Mouse (Mus musculus): ENCODE data around the gene Npas1. TPM values are rescaled to one million over a fixed set of nuclear protein-coding genes. Genes with fewer than 3 reads are reported as not detected.

The Npas1 gene
- total RNA-seq (2014; fragmentation: Nextera tagmentation) (not detected in 2 replicates), total RNA-seq (2017) (0.05 TPM in 1 of 2 replicates, not detected in the other), polyA plus RNA-seq (2012) (not detected in 2 replicates)

DNA sequence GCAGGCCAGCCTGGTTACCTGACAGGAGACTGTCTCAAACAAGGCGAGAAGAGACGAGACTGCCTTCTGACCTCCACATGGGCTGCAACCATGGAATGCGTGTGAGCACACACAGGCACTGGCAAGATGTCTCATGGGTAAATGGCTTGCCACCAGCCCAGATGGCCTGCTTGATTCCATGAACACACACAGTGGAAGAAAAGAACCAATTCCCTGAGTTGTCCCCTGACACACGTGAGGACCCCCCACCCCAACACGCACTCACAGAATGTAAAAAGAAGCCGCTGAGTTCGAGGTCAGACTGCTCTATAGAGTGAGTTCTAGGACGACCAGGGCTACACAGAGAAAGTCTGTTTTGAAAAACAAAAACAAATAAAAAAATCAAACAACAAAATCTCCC is at the start of gene Npas1:
Npas1 (minus strand) TSS at position 101 of the 400 bp plus-strand sequence.
- H3K36me3 ChIP-seq (replicated peaks), result no peaks in the 10 kb centered on the region
- H3K4me1 ChIP-seq (ENCODE audit: insufficient read depth, low read depth, low read length), result no peaks in the 10 kb centered on the region
- DNase-seq (ENCODE audit: low spot score) (no peak), ATAC-seq (ENCODE audit: extremely low read depth, insufficient number of reproducible peaks, low FRiP score, poor library complexity, severe bottlenecking) (no peak)
- H3K9me3 ChIP-seq (replicated peaks), result peaks cover 10% of the 10 kb centered on the region; the same call in 1 of the 2 replicates
- TF ChIP-seq POLR2AphosphoS5 (IDR thresholded peaks at IDR 0.05; ENCODE audit: insufficient replicate concordance, low read depth, low read length) (no peak), GATA1 (IDR thresholded peaks at IDR 0.05; ENCODE audit: borderline replicate concordance, low read length) (no peak), TAL1 (conservative IDR thresholded peaks at IDR 0.05; ENCODE audit: low read depth, low read length) (no peak), GATA2 (IDR thresholded peaks at IDR 0.05; ENCODE audit: borderline replicate concordance, low read depth, low read length) (no peak), CTCF (IDR thresholded peaks at IDR 0.05; ENCODE audit: low read depth, low read length) (no peak)
- H3K27me3 ChIP-seq (ENCODE audit: insufficient read depth, low read length), result peaks cover 73% of the 10 kb centered on the region
- no peak within 1 kb of the TSS for H3K4me3 ChIP-seq (ENCODE audit: low read depth, low read length)

DNA sequence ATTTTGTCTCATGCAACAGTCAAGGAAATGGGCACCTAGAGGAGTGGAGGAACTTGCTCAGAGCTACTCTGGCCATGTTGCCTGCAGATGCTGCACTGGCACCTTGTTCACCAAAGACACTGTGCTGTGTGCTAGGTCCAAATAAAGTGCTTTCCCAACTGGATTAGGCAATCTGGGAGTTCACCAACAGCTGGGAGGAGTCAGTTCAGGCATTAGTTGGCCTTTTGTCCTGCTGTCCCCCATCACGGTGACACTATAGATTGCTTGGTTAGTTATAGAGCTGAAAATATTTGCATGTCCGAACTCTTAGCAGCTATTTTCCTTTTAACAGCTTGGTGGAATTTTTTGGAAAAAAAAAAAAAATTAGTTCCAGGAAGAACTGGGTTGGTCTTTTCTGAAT is 48.5 kb upstream of the Npas1 start:
- Histone ChIP-seq H3K36me3 (replicated peaks) (peaks cover 60% of the 10 kb centered on the region), H3K4me3 (ENCODE audit: low read depth, low read length) (no peak overlapping the region), H3K9me3 (replicated peaks) (no peaks in the 10 kb centered on the region), H3K27me3 (ENCODE audit: insufficient read depth, low read length) (no peaks in the 10 kb centered on the region), H3K4me1 (ENCODE audit: insufficient read depth, low read depth, low read length) (no peaks in the 10 kb centered on the region)
- TF ChIP-seq GATA2 (IDR thresholded peaks at IDR 0.05; ENCODE audit: borderline replicate concordance, low read depth, low read length), result no peak
- TF ChIP-seq POLR2AphosphoS5 (IDR thresholded peaks at IDR 0.05; ENCODE audit: insufficient replicate concordance, low read depth, low read length), result no peak
- no peak for TF ChIP-seq GATA1 (IDR thresholded peaks at IDR 0.05; ENCODE audit: borderline replicate concordance, low read length)
- no peak for TF ChIP-seq TAL1 (conservative IDR thresholded peaks at IDR 0.05; ENCODE audit: low read depth, low read length)
- no peak for TF ChIP-seq CTCF (IDR thresholded peaks at IDR 0.05; ENCODE audit: low read depth, low read length)
- no peak for DNase-seq (ENCODE audit: low spot score)
- no peak for ATAC-seq (ENCODE audit: extremely low read depth, insufficient number of reproducible peaks, low FRiP score, poor library complexity, severe bottlenecking)

GRCm38 (mm10) chr7:16525448-16525847 is 47.9 kb upstream of the Npas1 start:
- Histone ChIP-seq H3K4me1 (ENCODE audit: insufficient read depth, low read depth, low read length) (no peaks in the 10 kb centered on the region), H3K27me3 (ENCODE audit: insufficient read depth, low read length) (no peaks in the 10 kb centered on the region), H3K9me3 (replicated peaks) (no peaks in the 10 kb centered on the region), H3K4me3 (ENCODE audit: low read depth, low read length) (no peak overlapping the region), H3K36me3 (replicated peaks) (peaks cover 57% of the 10 kb centered on the region)
- no peak for DNase-seq (ENCODE audit: low spot score)
- ATAC-seq (ENCODE audit: extremely low read depth, insufficient number of reproducible peaks, low FRiP score, poor library complexity, severe bottlenecking), result no peak
- TF ChIP-seq CTCF (IDR thresholded peaks at IDR 0.05; ENCODE audit: low read depth, low read length) (no peak), GATA2 (IDR thresholded peaks at IDR 0.05; ENCODE audit: borderline replicate concordance, low read depth, low read length) (no peak)

DNA sequence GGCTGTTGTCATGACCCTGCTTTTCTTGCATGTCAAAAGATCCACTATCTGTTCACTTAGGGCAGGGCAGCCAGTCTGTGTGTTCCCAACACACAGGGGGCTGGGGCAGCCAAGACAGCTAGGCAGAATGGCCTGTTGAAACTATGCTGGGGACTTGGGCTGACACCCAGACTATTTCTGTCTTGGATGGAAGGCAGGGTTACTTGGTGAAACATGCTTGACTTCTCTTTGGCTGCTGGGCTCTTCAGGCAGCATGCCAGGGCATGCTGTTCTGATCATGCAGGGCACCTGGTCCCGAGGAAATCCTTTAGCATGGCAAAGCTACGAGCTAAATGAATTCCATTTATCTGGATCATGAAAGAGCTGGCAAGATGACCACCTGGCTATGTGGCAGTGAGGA is 46.8 kb upstream of the Npas1 start:
- H3K9me3 ChIP-seq (replicated peaks), result no peaks in the 10 kb centered on the region
- no peaks in the 10 kb centered on the region for H3K27me3 ChIP-seq (ENCODE audit: insufficient read depth, low read length)
- ATAC-seq (ENCODE audit: extremely low read depth, insufficient number of reproducible peaks, low FRiP score, poor library complexity, severe bottlenecking), result no peak
- H3K4me3 ChIP-seq (ENCODE audit: low read depth, low read length), result no peak overlapping the region
- H3K4me1 ChIP-seq (ENCODE audit: insufficient read depth, low read depth, low read length), result no peaks in the 10 kb centered on the region
- TF ChIP-seq CTCF (IDR thresholded peaks at IDR 0.05; ENCODE audit: low read depth, low read length) (no peak), TAL1 (conservative IDR thresholded peaks at IDR 0.05; ENCODE audit: low read depth, low read length) (no peak), GATA2 (IDR thresholded peaks at IDR 0.05; ENCODE audit: borderline replicate concordance, low read depth, low read length) (no peak), POLR2AphosphoS5 (IDR thresholded peaks at IDR 0.05; ENCODE audit: insufficient replicate concordance, low read depth, low read length) (no peak), GATA1 (IDR thresholded peaks at IDR 0.05; ENCODE audit: borderline replicate concordance, low read length) (no peak)
- H3K36me3 ChIP-seq (replicated peaks), result peaks cover 60% of the 10 kb centered on the region
- DNase-seq (ENCODE audit: low spot score), result no peak

DNA sequence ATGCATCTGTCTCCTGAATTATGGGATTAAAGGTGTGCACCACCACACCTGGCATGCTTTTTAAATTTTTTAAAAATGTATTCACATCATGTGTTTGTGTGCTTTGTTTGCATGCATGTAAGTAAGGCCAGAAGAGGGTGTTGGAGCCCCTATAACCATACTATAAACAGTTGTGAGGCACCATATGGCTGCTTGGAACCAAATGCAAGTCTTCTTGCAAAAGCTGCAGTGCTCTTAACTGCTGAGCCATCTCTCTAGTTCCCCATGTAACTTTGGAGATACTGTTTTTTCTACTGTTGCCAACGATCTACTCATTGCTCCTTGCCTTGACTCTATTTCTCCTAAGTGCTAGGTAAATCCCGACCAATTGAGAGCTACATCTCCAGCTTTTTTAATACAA is 41.8 kb upstream of the Npas1 start:
- Histone ChIP-seq H3K9me3 (replicated peaks) (no peaks in the 10 kb centered on the region), H3K4me1 (ENCODE audit: insufficient read depth, low read depth, low read length) (no peaks in the 10 kb centered on the region), H3K36me3 (replicated peaks) (peaks cover 45% of the 10 kb centered on the region), H3K27me3 (ENCODE audit: insufficient read depth, low read length) (no peaks in the 10 kb centered on the region), H3K4me3 (ENCODE audit: low read depth, low read length) (no peak overlapping the region)
- no peak for DNase-seq (ENCODE audit: low spot score)
- no peak for ATAC-seq (ENCODE audit: extremely low read depth, insufficient number of reproducible peaks, low FRiP score, poor library complexity, severe bottlenecking)
- TF ChIP-seq TAL1 (conservative IDR thresholded peaks at IDR 0.05; ENCODE audit: low read depth, low read length) (no peak), GATA1 (IDR thresholded peaks at IDR 0.05; ENCODE audit: borderline replicate concordance, low read length) (no peak), GATA2 (IDR thresholded peaks at IDR 0.05; ENCODE audit: borderline replicate concordance, low read depth, low read length) (no peak), CTCF (IDR thresholded peaks at IDR 0.05; ENCODE audit: low read depth, low read length) (no peak), POLR2AphosphoS5 (IDR thresholded peaks at IDR 0.05; ENCODE audit: insufficient replicate concordance, low read depth, low read length) (no peak)

- no peaks in the 10 kb centered on the region for H3K9me3 ChIP-seq (replicated peaks)
- no peaks in the 10 kb centered on the region for H3K4me1 ChIP-seq (ENCODE audit: insufficient read depth, low read depth, low read length)
- H3K4me3 ChIP-seq (ENCODE audit: low read depth, low read length), result no peak overlapping the region
- peaks cover 43% of the 10 kb centered on the region for H3K36me3 ChIP-seq (replicated peaks)
- ATAC-seq (ENCODE audit: extremely low read depth, insufficient number of reproducible peaks, low FRiP score, poor library complexity, severe bottlenecking), result no peak
- TF ChIP-seq CTCF (IDR thresholded peaks at IDR 0.05; ENCODE audit: low read depth, low read length), result no peak
- no peak for TF ChIP-seq GATA2 (IDR thresholded peaks at IDR 0.05; ENCODE audit: borderline replicate concordance, low read depth, low read length)
- no peak for TF ChIP-seq POLR2AphosphoS5 (IDR thresholded peaks at IDR 0.05; ENCODE audit: insufficient replicate concordance, low read depth, low read length)
- no peak for TF ChIP-seq TAL1 (conservative IDR thresholded peaks at IDR 0.05; ENCODE audit: low read depth, low read length)
- no peak for TF ChIP-seq GATA1 (IDR thresholded peaks at IDR 0.05; ENCODE audit: borderline replicate concordance, low read length)
- no peaks in the 10 kb centered on the region for H3K27me3 ChIP-seq (ENCODE audit: insufficient read depth, low read length)
- no peak for DNase-seq (ENCODE audit: low spot score)
Measured at GRCm38 (mm10) chr7:16517198-16517597, 39.7 kb upstream of the Npas1 start.

All from G1E (cell line).